Mouse (Mus musculus) frontal cortex, postnatal 25 days (tissue): ENCODE measurements around the gene Oxsm.

Experiments used
- DNase-seq, 2 experiments: peaks; one replicate each; pipeline ENCODE4 v3.0.0; 2022; ENCODE audit warnings: low spot score in 2 of 2

Oxsm gene

DNA sequence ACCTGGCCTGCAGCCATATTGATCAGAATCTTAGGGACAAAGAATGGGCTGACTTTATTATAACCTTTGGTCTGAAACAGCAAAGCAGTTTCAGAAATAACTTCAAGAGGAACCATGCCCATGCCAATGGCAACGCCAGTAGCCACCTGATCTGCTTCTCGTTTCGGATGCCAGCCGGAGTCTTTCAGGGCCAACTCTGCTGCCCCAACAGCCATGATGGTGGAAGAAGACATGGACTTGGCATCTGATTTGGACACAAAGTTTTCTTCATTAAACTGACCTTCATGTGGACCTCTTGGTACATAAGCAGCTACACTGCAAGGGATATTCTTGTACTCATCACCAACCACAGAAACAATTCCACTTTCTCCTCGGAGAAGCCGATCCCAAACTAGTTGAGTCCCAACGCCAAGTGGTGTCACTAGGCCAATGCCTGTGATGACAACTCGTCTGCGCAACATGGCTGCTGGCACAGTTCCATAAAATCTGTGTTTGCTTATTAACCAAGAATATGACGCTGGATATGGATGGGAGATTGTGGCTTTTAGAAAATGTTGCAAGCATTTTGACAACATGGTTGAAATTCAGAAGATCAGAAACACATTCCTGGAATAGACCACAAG is 7.3 kb downstream of the Oxsm start:
- no peak for DNase-seq

DNA sequence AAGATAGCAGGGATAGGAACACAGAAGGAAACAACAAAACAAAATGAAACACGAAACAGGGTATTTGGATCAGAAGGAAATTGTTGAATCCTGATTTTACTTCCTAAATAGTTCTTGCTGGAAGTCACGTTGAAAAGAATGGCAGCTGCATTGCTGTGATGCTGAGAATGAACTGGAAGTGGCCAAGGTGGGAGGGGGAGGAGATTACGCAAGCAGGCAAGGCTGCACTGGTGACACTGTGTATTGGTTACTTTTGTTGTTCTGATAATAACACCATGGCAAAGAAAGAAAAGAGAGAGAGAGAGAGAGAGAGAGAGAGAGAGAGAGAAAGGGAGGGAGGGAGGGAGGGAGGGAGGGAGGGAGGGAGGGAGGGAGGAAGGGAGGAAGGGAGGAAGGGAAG is 13.1 kb downstream of the Oxsm start:
- DNase-seq: no peak

DNA sequence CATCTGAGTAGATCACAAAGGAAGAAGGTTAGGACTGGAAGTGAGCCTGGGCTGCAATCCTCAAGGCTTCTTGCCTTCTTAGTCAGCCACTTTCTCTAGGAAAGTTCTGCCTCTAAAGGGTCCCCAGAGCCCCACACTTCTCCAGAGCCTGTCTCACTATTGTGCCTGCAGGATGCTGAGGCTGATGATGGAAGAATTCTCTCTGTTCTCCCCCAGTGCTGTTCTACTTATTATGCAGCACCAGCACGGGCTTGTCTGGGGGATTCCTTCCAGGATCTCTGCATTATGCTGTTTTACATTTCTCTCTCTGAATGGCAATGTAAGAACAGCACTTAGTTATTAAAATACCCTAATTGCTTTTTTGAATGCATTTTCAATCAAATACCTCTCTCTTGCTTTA is 16.1 kb downstream of the Oxsm start:
- no peak for DNase-seq

DNA sequence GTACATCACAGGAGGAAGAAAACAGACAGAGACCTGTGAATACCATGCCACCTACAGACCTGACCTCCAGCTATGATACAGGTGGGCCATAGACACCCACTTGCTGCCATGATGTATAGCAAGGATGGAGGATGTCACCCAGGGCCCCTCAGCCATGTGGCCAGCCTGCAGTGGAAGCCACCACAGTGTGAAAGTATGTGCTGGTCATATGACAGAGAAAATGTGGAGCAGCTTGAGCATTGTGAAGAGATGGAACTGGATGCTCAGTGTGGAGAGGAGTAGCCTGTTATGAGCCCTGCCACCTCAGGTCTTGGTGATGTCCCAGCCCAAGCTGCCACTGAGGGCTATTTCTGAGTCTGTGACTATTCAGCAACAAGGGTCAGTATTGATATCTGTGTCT is 19.0 kb downstream of the Oxsm start:
- no peak for DNase-seq

DNA sequence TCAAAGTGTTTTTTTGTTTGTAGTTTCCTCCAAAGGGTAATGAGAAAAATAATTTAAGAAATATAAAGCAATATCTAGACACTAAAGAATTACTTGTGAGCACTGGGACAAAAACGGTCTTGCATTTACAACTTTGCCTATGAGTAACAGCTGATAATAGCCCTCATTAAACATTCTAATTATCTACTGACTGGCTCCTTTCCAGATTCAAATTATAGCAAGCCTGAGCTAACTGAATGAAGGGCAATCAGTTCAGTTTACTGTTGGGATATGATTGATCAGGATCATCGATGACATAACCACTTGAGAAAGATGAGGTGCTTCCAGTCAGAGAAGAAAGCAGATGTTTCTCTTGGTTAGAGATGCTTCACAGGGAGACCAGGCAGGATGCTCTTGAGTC is 20.2 kb downstream of the Oxsm start:
- no peak for DNase-seq

DNA sequence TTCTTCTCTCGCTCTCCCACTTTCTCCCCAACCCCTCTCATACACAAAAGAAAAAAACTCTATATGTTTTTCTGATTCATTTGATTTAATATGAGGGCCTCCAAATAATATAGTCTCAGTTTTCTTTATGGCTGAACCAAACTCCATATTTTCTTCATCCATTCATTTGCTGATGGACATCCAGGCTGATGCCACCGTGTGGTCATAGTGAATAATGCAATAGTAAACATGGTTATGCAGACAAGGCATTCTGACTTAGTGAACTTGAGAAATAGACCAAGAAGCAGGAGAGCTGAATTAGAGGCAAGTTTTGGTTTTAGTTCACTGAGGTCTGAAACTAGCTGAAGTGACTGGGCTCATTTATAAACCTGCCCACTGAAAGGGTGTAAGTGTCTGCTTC is 30.6 kb downstream of the Oxsm start:
- no peak for DNase-seq

DNA sequence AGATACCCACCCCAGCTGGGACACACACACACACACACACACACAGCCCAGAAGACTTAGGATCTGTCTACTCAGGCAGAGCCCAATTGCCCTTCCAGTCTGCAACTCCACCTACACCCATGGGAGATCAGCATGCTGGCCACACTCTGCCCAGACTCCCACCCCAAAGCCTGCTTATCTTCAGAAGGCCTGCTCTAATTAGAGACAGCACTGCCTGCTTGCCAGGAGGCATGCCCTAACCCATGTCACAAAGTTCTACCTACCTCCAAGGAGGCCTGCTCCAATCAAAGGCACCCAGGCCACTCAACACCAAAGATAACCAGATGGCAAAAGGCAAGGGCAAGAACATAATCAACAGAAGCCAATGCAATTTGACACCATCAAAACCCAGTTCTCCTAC is 41.9 kb downstream of the Oxsm start:
- no peak for DNase-seq

DNA sequence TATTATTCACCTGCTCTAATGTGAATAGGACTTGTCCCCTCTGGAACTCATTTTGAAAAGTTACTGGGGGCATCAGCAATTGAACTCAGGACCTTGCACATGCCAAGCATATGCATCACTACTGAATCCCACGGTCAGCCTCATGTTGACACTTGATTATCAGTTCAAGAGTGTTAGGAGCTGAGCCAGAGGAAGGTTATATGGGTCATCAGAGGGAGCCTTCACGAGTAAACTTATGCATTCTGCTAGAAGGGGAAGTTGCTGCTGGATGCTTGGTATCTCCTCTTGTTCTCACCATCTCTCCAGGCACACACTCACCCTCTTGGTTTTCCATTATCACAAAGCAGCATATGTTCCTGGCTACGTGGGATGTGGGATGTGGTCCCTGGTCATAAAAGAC is 47.9 kb downstream of the Oxsm start:
- DNase-seq: no peak

DNA sequence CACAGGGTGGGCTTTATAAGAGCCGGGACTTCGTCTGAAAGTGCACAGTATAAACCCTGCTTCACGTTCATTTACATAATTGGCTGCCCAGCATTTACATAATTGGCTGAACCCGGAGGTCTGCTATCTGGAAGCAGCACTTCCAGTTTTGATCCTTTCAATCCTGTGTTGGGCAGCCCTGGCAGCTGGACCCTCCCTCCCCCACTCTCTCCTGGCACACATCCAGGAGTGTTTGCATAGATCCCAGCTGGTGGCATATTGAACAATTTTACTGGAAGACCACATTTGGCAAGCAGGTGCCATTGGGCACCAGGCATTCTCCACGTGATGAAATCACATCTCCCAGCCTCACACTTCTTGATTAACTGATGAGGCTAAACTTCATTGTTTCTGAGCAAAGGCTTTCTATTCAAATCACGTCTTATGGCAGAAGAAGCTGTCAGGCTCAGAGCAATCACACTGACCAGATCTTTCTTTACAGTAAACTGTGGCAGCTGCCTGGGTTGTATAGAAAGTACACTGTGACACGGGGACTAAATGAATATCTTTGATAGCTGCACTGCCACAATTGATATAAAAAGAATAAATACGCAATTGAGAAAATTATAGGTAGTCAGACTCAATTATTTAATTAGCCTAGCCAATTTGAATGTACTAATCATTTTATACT is 48.5 kb downstream of the Oxsm start:
- peak; percentile 7 to 19 for DNase-seq

DNA sequence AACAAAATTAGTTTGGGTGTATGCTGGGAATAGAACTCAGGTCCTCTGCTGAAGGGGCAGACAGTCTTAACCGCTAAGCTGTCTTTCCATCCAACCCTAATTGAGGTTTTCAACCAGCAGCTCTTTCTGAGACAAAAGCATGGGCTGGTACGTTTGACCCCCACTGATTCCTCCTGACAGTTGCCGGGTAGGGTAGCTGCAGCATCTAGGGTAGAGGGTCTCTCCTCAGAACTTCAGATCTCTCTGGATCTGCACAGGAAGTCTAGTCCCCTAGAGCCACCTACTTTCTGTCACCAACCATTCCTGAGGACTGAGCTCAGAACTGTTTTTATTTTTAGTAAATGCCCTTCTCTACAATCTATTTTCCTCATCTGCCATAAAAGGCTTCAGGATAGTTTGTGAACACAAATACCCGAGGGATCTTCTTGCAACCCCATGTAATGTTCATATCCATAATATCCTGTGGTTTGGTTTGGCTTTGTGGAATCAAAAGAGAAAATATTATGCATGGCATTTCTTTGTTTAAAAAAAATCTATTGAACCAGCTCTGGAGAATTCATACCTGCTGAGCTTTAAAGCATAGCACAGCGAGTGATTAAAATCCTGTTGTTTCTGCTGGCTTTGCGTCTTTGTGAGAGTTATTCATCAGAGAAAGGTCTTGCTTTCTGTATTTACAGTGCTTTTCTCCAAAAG is 49.2 kb downstream of the Oxsm start:
- DNase-seq: no peak

DNA sequence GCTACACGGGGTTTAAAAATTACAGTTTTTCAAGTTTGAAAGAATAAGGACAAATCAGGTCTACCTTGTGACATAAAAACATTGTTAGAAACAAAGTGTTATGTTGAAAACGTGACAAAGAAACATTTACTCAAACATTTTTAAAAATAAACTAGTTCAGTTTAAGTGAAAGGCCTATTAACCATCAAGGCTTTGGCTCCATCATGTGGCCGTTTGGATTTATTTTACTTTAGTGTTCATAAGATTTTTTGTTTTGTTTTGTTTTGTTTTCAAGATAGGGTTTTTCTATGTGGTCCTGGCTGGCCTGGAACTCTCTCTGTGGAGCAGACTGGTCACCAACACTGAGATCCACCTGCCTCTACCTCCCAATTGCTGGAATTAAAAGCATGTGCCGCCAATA is 53.1 kb downstream of the Oxsm start:
- DNase-seq: no peak

DNA sequence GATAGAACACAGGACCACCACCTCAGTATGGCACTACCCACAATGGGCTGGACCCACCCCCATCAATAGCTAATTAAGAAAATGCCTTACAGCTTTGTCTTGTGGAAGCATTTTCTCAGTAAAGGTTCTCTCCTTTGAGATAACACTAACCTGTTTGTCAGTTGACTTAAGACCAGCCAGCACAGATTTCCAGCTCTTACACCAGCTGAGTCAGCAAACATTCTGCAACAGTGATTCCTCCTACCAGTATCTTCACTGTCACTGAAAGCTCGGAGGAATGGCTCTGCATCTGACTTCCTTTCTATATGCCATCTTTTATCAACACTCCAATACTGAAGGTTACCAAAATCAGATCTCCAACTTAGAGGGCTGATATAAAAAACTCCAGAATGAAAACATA is 54.1 kb downstream of the Oxsm start:
- DNase-seq: no peak

DNA sequence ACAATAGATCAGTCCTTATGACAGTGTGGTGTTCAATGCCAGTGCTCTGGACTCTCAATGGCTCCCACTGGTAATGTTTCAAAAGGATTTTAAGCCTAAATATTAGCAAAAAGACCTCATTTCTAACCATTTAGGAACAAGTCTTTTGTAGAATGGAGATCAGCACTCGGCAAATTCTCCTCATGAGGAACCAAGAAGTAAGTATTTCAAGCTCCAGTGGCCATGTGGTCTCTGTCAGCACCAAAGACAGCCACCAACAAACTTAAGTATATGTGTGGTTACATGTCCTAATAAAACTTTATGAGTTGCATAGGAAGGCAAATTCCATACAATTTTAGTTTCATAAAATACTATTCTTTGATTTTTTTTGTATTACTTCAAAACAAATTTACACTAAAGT is 55.5 kb downstream of the Oxsm start:
- no peak for DNase-seq

DNA sequence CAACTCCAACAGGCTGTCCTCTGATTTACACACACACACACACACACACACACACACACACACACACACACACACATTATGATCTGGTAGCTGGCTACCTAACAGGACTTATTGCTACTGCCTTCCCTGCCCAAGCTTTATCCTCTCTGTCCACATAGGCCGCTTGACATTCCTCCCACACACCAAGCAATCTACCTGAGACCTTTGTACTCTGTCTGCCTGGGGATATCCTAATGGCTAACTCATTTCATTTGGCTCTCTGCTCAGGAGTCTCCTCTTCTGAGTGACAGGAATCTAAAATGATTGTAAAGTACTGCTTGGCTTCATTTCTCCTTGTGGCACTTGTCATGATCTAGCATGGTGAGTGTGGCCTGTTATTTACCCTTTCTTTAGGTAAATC is 60.5 kb downstream of the Oxsm start:
- DNase-seq: no peak
